Mouse (Mus musculus) neural tube, embryonic 11.5 days (tissue): ENCODE results near the gene Acsl5. TPM values are rescaled to one million over a fixed set of nuclear protein-coding genes. Genes with fewer than 3 reads are reported as not detected.

ENCODE experiments used
- ATAC-seq: fragments of 200-750 bp; cut with Nextera tagmentation; 2 replicates; pipeline ENCODE4 v1.8.0; 2017; ENCODE audit warnings: moderate number of reproducible peaks, mild to moderate bottlenecking, moderate TSS enrichment, moderate library complexity; ENCODE audit not compliant: insufficient read depth, low FRiP score, low TSS enrichment
- DNase-seq: peaks from one replicate; pipeline ENCODE4 v3.0.0-alpha.2; 2015; ENCODE audit warnings: low spot score
- H3K27ac ChIP-seq: fragments of 300-500 bp; sonication (generic); 2 replicates; pipeline ENCODE4 v1.5.1; 2014; ENCODE audit warnings: low read depth, mild to moderate bottlenecking, low read length
- H3K27me3 ChIP-seq: fragments of 300-500 bp; sonication (generic); 2 replicates; pipeline ENCODE4 v1.6.1; 2014; ENCODE audit warnings: mild to moderate bottlenecking, low read length, mixed read lengths; ENCODE audit not compliant: control insufficient read depth, insufficient read depth
- H3K36me3 ChIP-seq: fragments of 300-500 bp; sonication (generic); 2 replicates; pipeline ENCODE4 v1.6.1; 2014; ENCODE audit warnings: mild to moderate bottlenecking, low read length, moderate library complexity, mixed read lengths; ENCODE audit not compliant: control insufficient read depth, insufficient read depth
- H3K4me1 ChIP-seq: fragments of 300-500 bp; sonication (generic); 2 replicates; pipeline ENCODE4 v1.6.1; 2014; ENCODE audit warnings: low read length, mixed read lengths; ENCODE audit not compliant: control insufficient read depth, insufficient read depth
- H3K4me2 ChIP-seq: fragments of 300-500 bp; sonication (generic); 2 replicates; pipeline ENCODE4 v1.6.1; 2014; ENCODE audit warnings: low read depth, mild to moderate bottlenecking, moderate library complexity
- H3K4me3 ChIP-seq: fragments of 300-500 bp; sonication (generic); 2 replicates; pipeline ENCODE4 v1.5.1; 2014; ENCODE audit warnings: low read depth, low read length
- H3K9ac ChIP-seq: fragments of 300-500 bp; sonication (generic); 2 replicates; pipeline ENCODE4 v1.6.1; 2014; ENCODE audit warnings: mild to moderate bottlenecking, low read length
- H3K9me3 ChIP-seq: fragments of 300-500 bp; sonication (generic); 2 replicates; pipeline ENCODE4 v1.6.1; 2016; ENCODE audit warnings: low read length; ENCODE audit not compliant: control insufficient read depth
- WGBS: fragments of 180-500 bp; shearing (Covaris S2); extraction: QIAGEN DNeasy Blood & Tissue Kit; methylation state at CpG from one replicate; pipeline ENCODE4 v1.1.7; 2014; 5-methylcytosine and 5-hydroxymethylcytosine counted together
- polyA plus RNA-seq: library from polyadenylated mRNA; unstranded; fragments of >200 nt; fragmentation: Nextera tagmentation; extraction: Ambion mirVana; gene quantifications from 2 replicates; pipeline ENCODE4 v1.2.1, GENCODE M21; 2014

Acsl5 gene
- polyA plus RNA-seq, 1 experiment from 2014 or later, result 19.4 TPM

DNA sequence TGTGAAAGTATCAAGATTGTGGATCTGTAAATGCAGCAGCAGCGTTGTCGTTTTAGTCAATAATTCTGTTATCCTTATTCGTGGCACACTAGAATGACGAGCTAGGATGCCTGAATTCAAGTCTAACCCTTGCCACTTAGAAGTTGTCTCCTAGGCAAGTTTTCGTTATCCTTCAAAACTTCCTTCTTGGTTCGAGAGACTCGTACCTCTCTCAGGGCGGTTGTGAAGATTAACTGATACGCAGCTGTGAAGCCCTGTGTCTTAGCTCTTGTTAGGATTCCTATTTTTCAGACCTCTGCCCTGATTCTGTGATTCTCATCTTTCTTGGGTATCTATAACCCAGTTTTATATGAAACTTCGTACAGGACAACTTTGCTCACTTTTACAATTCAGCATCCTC is 65.2 kb downstream of the Acsl5 start:
- Histone ChIP-seq H3K4me2 (peak overlapping the region; percentile 87), H3K36me3 (no peaks in the 10 kb centered on the region), H3K4me3 (peak overlapping the region; percentile 88), H3K4me1 (peaks cover 7% of the 10 kb centered on the region; the same call in 1 of the 2 replicates), H3K9ac (no peak overlapping the region; the same call in 1 of the 2 replicates), H3K9me3 (no peaks in the 10 kb centered on the region), H3K27ac (no peak overlapping the region), H3K27me3 (no peaks in the 10 kb centered on the region)
- ATAC-seq (no peak), DNase-seq (no peak)
- WGBS, result 64% methylated on average over 10 of the region's 10 CpGs

DNA sequence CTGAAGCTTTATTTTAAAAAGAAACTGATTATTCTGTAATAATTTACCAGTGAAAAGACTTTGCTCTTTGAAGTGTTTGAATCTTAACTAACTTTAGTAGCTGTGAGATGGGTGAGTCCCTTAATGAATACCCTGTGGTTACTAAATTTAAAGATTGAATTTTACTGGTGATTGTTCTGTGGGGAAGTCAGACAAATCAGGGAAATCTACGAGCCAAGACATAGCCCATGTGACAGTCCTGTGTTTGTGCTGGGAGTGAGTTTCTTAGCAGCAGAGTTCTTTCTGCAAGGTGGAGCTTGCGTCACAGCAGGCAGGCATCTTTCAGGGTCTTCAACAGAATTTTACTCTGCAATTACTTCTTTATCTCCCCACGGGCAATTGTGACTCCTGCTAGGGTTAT is 67.3 kb downstream of the Acsl5 start:
- H3K27me3 ChIP-seq, result no peaks in the 10 kb centered on the region
- H3K4me2 ChIP-seq, result no peak overlapping the region
- no peaks in the 10 kb centered on the region for H3K36me3 ChIP-seq
- H3K4me1 ChIP-seq, result peaks cover 7% of the 10 kb centered on the region; the same call in 1 of the 2 replicates
- no peak overlapping the region for H3K9ac ChIP-seq
- DNase-seq (no peak), ATAC-seq (no peak)
- H3K27ac ChIP-seq, result no peak overlapping the region
- H3K4me3 ChIP-seq, result no peak overlapping the region
- no peaks in the 10 kb centered on the region for H3K9me3 ChIP-seq
- WGBS, result 77% methylated on average over 3 of the region's 3 CpGs

DNA sequence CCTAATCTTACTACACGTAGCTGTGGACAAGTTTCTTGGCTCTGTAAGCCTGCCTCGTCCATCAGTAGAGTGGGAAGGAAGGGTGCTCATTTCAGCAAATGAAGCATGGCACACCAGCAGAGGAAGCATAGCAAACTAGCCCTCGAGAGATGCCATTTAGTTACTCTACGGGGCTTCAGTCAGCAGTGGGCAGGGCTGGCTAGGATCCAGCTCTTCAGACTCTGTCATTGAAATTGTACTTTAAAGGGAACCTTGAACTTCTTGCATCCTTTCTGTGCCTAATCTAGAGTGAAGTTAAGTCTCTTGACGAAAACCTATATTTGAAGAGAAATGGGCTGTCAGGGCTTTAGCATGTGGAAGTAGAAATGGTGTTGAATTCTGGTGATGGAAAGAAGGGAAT is 67.8 kb downstream of the Acsl5 start:
- Histone ChIP-seq H3K27me3 (no peaks in the 10 kb centered on the region), H3K36me3 (no peaks in the 10 kb centered on the region), H3K4me3 (no peak overlapping the region), H3K27ac (no peak overlapping the region), H3K9ac (no peak overlapping the region), H3K9me3 (no peaks in the 10 kb centered on the region), H3K4me2 (no peak overlapping the region), H3K4me1 (peaks cover 7% of the 10 kb centered on the region; the same call in 1 of the 2 replicates)
- ATAC-seq (no peak), DNase-seq (no peak)
- 80% methylated on average over 5 of the region's 5 CpGs for WGBS

DNA sequence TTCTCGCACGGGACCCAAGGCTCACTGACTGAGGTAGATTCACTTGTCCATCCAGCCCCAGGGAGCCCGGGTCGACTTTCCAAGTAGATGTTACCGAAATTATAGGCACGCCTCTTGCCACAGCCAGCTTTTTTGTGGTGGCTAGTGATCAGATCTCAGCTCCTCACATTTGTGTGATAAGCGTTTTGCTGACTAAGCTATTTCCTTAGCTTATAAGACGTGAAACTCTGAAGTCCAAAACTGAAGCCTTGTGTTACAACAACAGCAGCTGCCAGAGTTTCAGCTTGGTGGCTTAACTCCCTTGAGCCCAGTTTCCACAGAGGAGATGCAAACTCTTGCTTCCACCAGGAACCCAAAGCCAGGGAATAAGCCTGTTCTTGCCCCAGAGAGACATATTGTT is 70.9 kb downstream of the Acsl5 start:
- Histone ChIP-seq H3K27ac (no peak overlapping the region), H3K4me2 (no peak overlapping the region), H3K9me3 (no peaks in the 10 kb centered on the region), H3K4me3 (no peak overlapping the region), H3K9ac (no peak overlapping the region), H3K36me3 (no peaks in the 10 kb centered on the region), H3K4me1 (no peaks in the 10 kb centered on the region), H3K27me3 (no peaks in the 10 kb centered on the region)
- DNase-seq, result no peak
- WGBS, result 93% methylated on average over 8 of the region's 8 CpGs
- ATAC-seq, result no peak

DNA sequence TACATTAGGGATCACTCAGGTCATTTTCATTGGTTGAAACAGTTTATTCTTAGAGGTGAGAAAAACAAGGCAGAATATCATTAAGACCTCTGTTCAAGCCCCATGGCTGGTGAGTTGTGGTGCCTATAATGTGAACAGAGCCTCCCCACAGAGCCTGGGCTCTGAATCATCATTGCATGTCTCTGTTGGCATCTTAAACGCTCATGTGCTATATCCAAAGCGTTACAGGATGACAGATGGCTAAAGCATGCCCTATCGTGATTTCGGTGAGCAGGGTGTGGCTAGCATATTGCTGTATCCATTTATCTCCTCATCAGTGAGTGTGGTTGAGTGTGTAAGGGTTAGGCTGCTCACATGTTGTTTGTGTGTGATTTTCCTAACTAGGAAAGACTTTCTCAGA is 75.8 kb downstream of the Acsl5 start:
- no peaks in the 10 kb centered on the region for H3K9me3 ChIP-seq
- DNase-seq (no peak), ATAC-seq (no peak)
- H3K27ac ChIP-seq, result no peak overlapping the region
- H3K4me1 ChIP-seq, result no peaks in the 10 kb centered on the region
- H3K4me2 ChIP-seq, result no peak overlapping the region
- H3K9ac ChIP-seq, result no peak overlapping the region
- H3K4me3 ChIP-seq, result no peak overlapping the region
- 90% methylated on average over 4 of the region's 4 CpGs for WGBS
- H3K27me3 ChIP-seq, result no peaks in the 10 kb centered on the region
- H3K36me3 ChIP-seq, result no peaks in the 10 kb centered on the region

DNA sequence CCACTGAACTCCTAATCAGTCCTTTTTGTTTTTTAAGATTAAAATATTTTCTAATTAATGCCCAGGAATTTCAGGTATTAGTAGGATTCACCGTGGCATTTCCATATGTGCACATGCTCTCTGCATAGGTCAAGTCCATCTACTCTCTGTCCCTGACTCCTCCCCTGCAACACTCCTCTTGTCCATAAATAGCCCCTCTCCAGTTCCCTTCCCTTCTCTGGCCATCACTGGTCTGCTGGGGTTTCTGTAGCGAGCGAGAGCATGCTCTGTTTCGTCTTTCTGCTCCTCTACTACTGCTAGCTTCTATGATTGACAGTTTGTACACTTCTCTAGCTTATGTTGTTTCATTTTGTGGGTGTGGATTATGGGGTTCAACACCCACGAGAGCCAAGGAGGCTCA is 80.0 kb downstream of the Acsl5 start:
- Histone ChIP-seq H3K27me3 (no peaks in the 10 kb centered on the region), H3K9ac (no peak overlapping the region), H3K4me2 (no peak overlapping the region), H3K4me1 (no peaks in the 10 kb centered on the region), H3K27ac (no peak overlapping the region), H3K9me3 (no peaks in the 10 kb centered on the region), H3K36me3 (no peaks in the 10 kb centered on the region), H3K4me3 (no peak overlapping the region)
- DNase-seq (no peak), ATAC-seq (no peak)
- 89% methylated on average over 5 of the region's 5 CpGs for WGBS

DNA sequence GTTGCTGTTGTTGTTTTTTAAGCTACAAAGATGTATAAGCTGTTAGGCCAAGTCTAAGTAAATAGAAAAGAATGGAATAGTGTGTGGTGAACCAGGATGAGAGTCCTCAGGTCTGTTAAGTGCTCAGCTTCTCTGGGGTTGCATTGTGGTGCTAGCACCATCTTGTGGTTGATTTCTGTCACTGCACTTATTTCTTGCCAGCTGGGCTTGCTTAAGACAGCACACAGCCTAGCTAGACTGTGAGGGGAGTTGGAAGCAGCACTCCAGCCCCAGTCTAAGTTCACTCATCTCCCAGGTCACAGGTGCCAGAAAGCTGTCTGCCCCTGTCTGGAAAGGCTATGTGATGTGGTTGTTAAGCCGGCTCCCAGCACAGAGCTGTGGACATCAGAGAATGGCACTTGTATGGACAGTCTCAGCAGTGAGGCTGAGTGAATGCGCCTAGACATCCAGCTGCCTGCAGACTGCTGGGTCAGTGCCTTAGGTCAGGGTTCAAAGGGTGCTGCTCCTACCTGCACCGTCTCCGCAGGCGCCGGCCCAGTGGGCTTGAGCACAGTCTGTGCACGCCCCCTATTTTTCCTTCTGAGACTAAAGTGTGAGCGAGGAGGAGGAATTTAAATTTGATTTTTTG is 81.0 kb downstream of the Acsl5 start:
- H3K9ac ChIP-seq, result no peak overlapping the region
- H3K4me1 ChIP-seq, result no peaks in the 10 kb centered on the region
- H3K27ac ChIP-seq, result no peak overlapping the region
- ATAC-seq (peak; percentile 65; the same call in 1 of the 2 replicates), DNase-seq (peak; percentile 58)
- no peak overlapping the region for H3K4me3 ChIP-seq
- no peak overlapping the region for H3K4me2 ChIP-seq
- H3K36me3 ChIP-seq, result no peaks in the 10 kb centered on the region
- WGBS, result 95% methylated on average over 8 of the region's 8 CpGs
- no peaks in the 10 kb centered on the region for H3K9me3 ChIP-seq
- H3K27me3 ChIP-seq, result no peaks in the 10 kb centered on the region

DNA sequence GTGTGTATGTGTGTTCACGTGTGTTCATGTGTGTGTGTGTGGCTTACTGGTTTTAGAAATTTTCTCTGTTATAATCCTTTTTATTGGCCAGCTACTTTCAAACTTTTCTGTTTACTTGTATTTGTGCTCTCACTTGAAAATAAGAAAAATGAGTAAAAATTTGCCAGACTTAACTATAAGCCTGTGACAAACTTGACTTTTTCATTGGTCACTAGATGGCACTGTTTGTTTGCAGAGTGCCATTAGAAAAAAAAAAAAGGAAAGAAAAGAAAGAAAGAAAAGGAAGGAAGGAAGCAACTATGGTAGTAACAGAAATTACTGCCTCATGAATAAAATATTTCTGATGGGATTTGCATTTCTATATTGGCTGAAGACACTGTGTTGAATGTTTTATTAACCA is 84.1 kb downstream of the Acsl5 start:
- Histone ChIP-seq H3K27me3 (no peaks in the 10 kb centered on the region), H3K9me3 (no peaks in the 10 kb centered on the region), H3K36me3 (no peaks in the 10 kb centered on the region), H3K27ac (no peak overlapping the region), H3K4me3 (no peak overlapping the region), H3K4me1 (no peaks in the 10 kb centered on the region), H3K9ac (no peak overlapping the region), H3K4me2 (no peak overlapping the region)
- 91% methylated on average over 1 of the region's 1 CpGs for WGBS
- ATAC-seq (no peak), DNase-seq (no peak)

DNA sequence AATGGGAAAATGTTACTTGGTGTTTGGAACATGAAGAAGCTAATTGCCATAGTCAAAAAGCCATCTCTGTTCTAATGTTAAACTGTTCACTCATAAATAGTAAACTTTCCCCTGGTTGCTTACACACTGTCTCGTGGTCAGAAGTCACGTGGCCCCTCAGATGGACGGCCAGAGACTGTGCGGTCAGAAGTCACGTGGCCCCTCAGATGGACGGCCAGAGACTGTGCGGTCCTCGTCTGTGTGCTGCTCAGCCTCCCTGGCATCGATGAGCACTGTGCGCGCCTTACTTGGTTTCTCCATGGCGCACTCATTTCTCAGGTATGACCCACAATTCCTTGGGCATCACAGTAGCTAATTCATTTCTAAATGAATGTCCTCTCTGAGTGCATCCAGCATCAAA is 84.7 kb downstream of the Acsl5 start:
- H3K4me1 ChIP-seq, result no peaks in the 10 kb centered on the region
- no peak overlapping the region for H3K4me2 ChIP-seq
- ATAC-seq (no peak), DNase-seq (no peak)
- 87% methylated on average over 12 of the region's 12 CpGs for WGBS
- no peak overlapping the region for H3K4me3 ChIP-seq
- no peak overlapping the region for H3K9ac ChIP-seq
- no peaks in the 10 kb centered on the region for H3K9me3 ChIP-seq
- H3K36me3 ChIP-seq, result no peaks in the 10 kb centered on the region
- no peak overlapping the region for H3K27ac ChIP-seq
- no peaks in the 10 kb centered on the region for H3K27me3 ChIP-seq
